Mouse (Mus musculus) induced T-regulatory cell, adult 2 months (primary cell): ENCODE results near the gene Mmp14.

Experiments
- DNase-seq: peaks from one replicate; pipeline ENCODE4 v3.0.0-alpha.2; 2012; ENCODE audit warnings: low read depth

The Mmp14 gene

GRCm38 (mm10) chr14:54435194-54435918 is 3.9 kb downstream of the Mmp14 start:
- no peak for DNase-seq

- no peak for DNase-seq
Observed at GRCm38 (mm10) chr14:54439155-54439554, 7.7 kb downstream of the Mmp14 start.

GRCm38 (mm10) chr14:54439610-54440009 is 8.2 kb downstream of the Mmp14 start:
- no peak for DNase-seq

GRCm38 (mm10) chr14:54440538-54440937 is 9.1 kb downstream of the Mmp14 start:
- DNase-seq, result no peak

- no peak for DNase-seq
Observed at GRCm38 (mm10) chr14:54441365-54441764, 10.0 kb downstream of the Mmp14 start.

GRCm38 (mm10) chr14:54442548-54442947 is 11.1 kb downstream of the Mmp14 start:
- DNase-seq, result no peak

- DNase-seq, result no peak
Observed at GRCm38 (mm10) chr14:54443196-54443595, 11.8 kb downstream of the Mmp14 start.

- no peak for DNase-seq
Observed at GRCm38 (mm10) chr14:54443712-54444618, 12.6 kb downstream of the Mmp14 start.

GRCm38 (mm10) chr14:54445476-54445875 is 14.1 kb downstream of the Mmp14 start:
- no peak for DNase-seq

- no peak for DNase-seq
Observed at GRCm38 (mm10) chr14:54453566-54453965, 22.2 kb downstream of the Mmp14 start.

GRCm38 (mm10) chr14:54454669-54455528 is 23.5 kb downstream of the Mmp14 start:
- no peak for DNase-seq

- DNase-seq, result no peak
Observed at GRCm38 (mm10) chr14:54457907-54458569, 26.6 kb downstream of the Mmp14 start.

- peak; percentile 30 for DNase-seq
Observed at GRCm38 (mm10) chr14:54462146-54462545, 30.7 kb downstream of the Mmp14 start.

GRCm38 (mm10) chr14:54463108-54463958 is 31.9 kb downstream of the Mmp14 start:
- peak; percentile 75 for DNase-seq

GRCm38 (mm10) chr14:54463959-54464292 is 32.5 kb downstream of the Mmp14 start, which contains the start of gene Lrp10:
Lrp10 (plus strand) TSS chr14:54464137.
- peak; percentile 95 for DNase-seq

GRCm38 (mm10) chr14:54464293-54465005 is 33.0 kb downstream of the Mmp14 start:
- peak; percentile 92 for DNase-seq

- no peak for DNase-seq
Observed at GRCm38 (mm10) chr14:54471467-54471866, 40.1 kb downstream of the Mmp14 start.

GRCm38 (mm10) chr14:54472671-54473070 is 41.3 kb downstream of the Mmp14 start:
- no peak for DNase-seq

GRCm38 (mm10) chr14:54474744-54475143 is 43.3 kb downstream of the Mmp14 start:
- no peak for DNase-seq
